Mouse (Mus musculus) hindbrain, embryonic 12.5 days (tissue): ENCODE data around the gene Vamp8. TPM values are rescaled to one million over a fixed set of nuclear protein-coding genes. Genes with fewer than 3 reads are reported as not detected.

Source experiments
- ATAC-seq: fragments of 200-750 bp; cut with Nextera tagmentation; 2 replicates; pipeline ENCODE4 v1.8.0; 2017; ENCODE audit warnings: moderate TSS enrichment; ENCODE audit not compliant: low FRiP score
- H3K27ac ChIP-seq: fragments of 300-500 bp; sonication (generic); 2 replicates; pipeline ENCODE4 v1.5.1; 2016; ENCODE audit warnings: mild to moderate bottlenecking
- H3K27me3 ChIP-seq: fragments of 300-500 bp; sonication (generic); 2 replicates; pipeline ENCODE4 v1.6.1; 2016; ENCODE audit warnings: mild to moderate bottlenecking
- H3K36me3 ChIP-seq: fragments of 300-500 bp; sonication (generic); 2 replicates; pipeline ENCODE4 v1.6.1; 2016; ENCODE audit warnings: mild to moderate bottlenecking
- H3K4me1 ChIP-seq: fragments of 300-500 bp; sonication (generic); 2 replicates; pipeline ENCODE4 v1.6.1; 2016
- H3K4me2 ChIP-seq: fragments of 300-500 bp; sonication (generic); replicated peaks from 2 replicates; pipeline ENCODE4 v1.6.1; 2016; ENCODE audit warnings: mild to moderate bottlenecking
- H3K4me3 ChIP-seq: fragments of 300-500 bp; sonication (generic); 2 replicates; pipeline ENCODE4 v1.5.1; 2016; ENCODE audit warnings: mild to moderate bottlenecking
- H3K9ac ChIP-seq: fragments of 300-500 bp; sonication (generic); 2 replicates; pipeline ENCODE4 v1.6.1; 2016; ENCODE audit warnings: mild to moderate bottlenecking, moderate library complexity
- H3K9me3 ChIP-seq: fragments of 300-500 bp; sonication (generic); replicated peaks from 2 replicates; pipeline ENCODE4 v1.6.1; 2016; ENCODE audit warnings: mild to moderate bottlenecking
- WGBS: fragments of 180-500 bp; shearing (Covaris S2); methylation state at CpG from one replicate; pipeline ENCODE4 v1.1.7; 2016; 5-methylcytosine and 5-hydroxymethylcytosine counted together
- polyA plus RNA-seq: library from polyadenylated mRNA; unstranded; fragments of >200 nt; fragmentation: Nextera tagmentation; extraction: Ambion mirVana; gene quantifications from 2 replicates; pipeline ENCODE4 v1.2.1, GENCODE M21; 2016

Gene Vamp8
- polyA plus RNA-seq, 1 experiment from 2014 or later: 45.5 TPM

GRCm38 (mm10) chr6:72344396-72345073, 46.0 kb downstream of the Vamp8 start:
- H3K4me2 ChIP-seq: peak overlapping the region; percentile 95
- WGBS: 2% methylated on average over 32 of the region's 42 CpGs
- H3K4me1 ChIP-seq: peaks cover 34% of the 10 kb centered on the region
- H3K27ac ChIP-seq: peak overlapping the region; percentile 41
- peak overlapping the region; percentile 90 for H3K9ac ChIP-seq
- peaks cover 15% of the 10 kb centered on the region for H3K36me3 ChIP-seq
- peak overlapping the region; percentile 92 for H3K4me3 ChIP-seq
- H3K9me3 ChIP-seq: no peaks in the 10 kb centered on the region
- no peaks in the 10 kb centered on the region for H3K27me3 ChIP-seq
- ATAC-seq: peak; percentile 46

GRCm38 (mm10) chr6:72340481-72340880, 50.0 kb downstream of the Vamp8 start:
- Histone ChIP-seq H3K4me1 (peaks cover 13% of the 10 kb centered on the region), H3K27ac (no peak overlapping the region), H3K27me3 (no peaks in the 10 kb centered on the region), H3K36me3 (peaks cover 42% of the 10 kb centered on the region), H3K9me3 (no peaks in the 10 kb centered on the region), H3K4me2 (no peak overlapping the region), H3K9ac (no peak overlapping the region), H3K4me3 (no peak overlapping the region)
- ATAC-seq: no peak
- WGBS: 60% methylated on average over 2 of the region's 2 CpGs

Other genes with a start within 250 kb of the Vamp8 start
- gene Atoh8, start 155.1 kb downstream of the Vamp8 start, polyA plus RNA-seq: 12.4 and 13.7 TPM in 2 replicates
- not detected in 2 replicates for gene Sftpb, start 86.1 kb downstream of the Vamp8 start, polyA plus RNA-seq
- gene Usp39, start 45.5 kb downstream of the Vamp8 start, polyA plus RNA-seq: 56.4 and 57.9 TPM in 2 replicates
- gene 0610030E20Rik, start 43.4 kb downstream of the Vamp8 start, polyA plus RNA-seq: 26.1 and 28.2 TPM in 2 replicates
- 8.5 and 10.0 TPM in 2 replicates for gene Tmem150a, start 35.3 kb downstream of the Vamp8 start, polyA plus RNA-seq
- gene Rnf181, start 23.7 kb downstream of the Vamp8 start, polyA plus RNA-seq: 95.0 and 98.3 TPM in 2 replicates
- 10.0 and 11.0 TPM in 2 replicates for gene Vamp5, start 10.2 kb downstream of the Vamp8 start, polyA plus RNA-seq
- 24.9 and 30.8 TPM in 2 replicates for gene Ggcx, start 23.6 kb upstream of the Vamp8 start, polyA plus RNA-seq
- 405 and 424 TPM in 2 replicates for gene Mat2a, start 48.9 kb upstream of the Vamp8 start, polyA plus RNA-seq
- gene Sh2d6, start 131.0 kb upstream of the Vamp8 start, polyA plus RNA-seq: 0.62 and 0.82 TPM in 2 replicates
- gene Capg, start 153.7 kb upstream of the Vamp8 start, polyA plus RNA-seq: 10.6 and 15.0 TPM in 2 replicates
- gene Elmod3, start 207.7 kb upstream of the Vamp8 start, polyA plus RNA-seq: 17.6 and 18.1 TPM in 2 replicates
- 5.8 and 6.9 TPM in 2 replicates for gene Retsat, start 207.8 kb upstream of the Vamp8 start, polyA plus RNA-seq
- gene Tgoln1, start 226.3 kb upstream of the Vamp8 start, polyA plus RNA-seq: 38.8 and 39.2 TPM in 2 replicates